Mouse (Mus musculus) bone marrow macrophage, adult 2 months (primary cell): ENCODE data around the gene Rfc5. TPM values are rescaled to one million over a fixed set of nuclear protein-coding genes. Genes with fewer than 3 reads are reported as not detected.

Experiments used
- H3K27ac ChIP-seq: 2 replicates; pipeline ENCODE4 v1.5.1; 2012; ENCODE audit warnings: low read depth, low read length; ENCODE audit not compliant: insufficient read depth
- H3K4me1 ChIP-seq: 2 replicates; pipeline ENCODE4 v1.6.1; 2012; ENCODE audit warnings: low read length; ENCODE audit not compliant: control insufficient read depth, insufficient read depth
- H3K4me3 ChIP-seq: 2 replicates; pipeline ENCODE4 v1.5.1; 2012; ENCODE audit warnings: mild to moderate bottlenecking, low read length, moderate library complexity; ENCODE audit not compliant: insufficient read depth
- CTCF ChIP-seq: IDR thresholded peaks from 2 replicates; pipeline ENCODE4 v1.5.1; 2012; ENCODE audit warnings: low read depth, mild to moderate bottlenecking, low read length, moderate library complexity
- POLR2A ChIP-seq: IDR thresholded peaks from 2 replicates; pipeline ENCODE4 v1.6.1; 2012; ENCODE audit warnings: mild to moderate bottlenecking, low read depth, low read length, borderline replicate concordance
- polyA plus RNA-seq: library from polyadenylated mRNA; stranded (reverse); fragments of >200 nt; gene quantifications from 2 replicates; pipeline ENCODE4 v1.2.4, GENCODE M21; 2012; ENCODE audit not compliant: missing spikeins, insufficient read depth, insufficient read length

Gene Rfc5
- polyA plus RNA-seq, 1 experiment, result 27.2 TPM

DNA sequence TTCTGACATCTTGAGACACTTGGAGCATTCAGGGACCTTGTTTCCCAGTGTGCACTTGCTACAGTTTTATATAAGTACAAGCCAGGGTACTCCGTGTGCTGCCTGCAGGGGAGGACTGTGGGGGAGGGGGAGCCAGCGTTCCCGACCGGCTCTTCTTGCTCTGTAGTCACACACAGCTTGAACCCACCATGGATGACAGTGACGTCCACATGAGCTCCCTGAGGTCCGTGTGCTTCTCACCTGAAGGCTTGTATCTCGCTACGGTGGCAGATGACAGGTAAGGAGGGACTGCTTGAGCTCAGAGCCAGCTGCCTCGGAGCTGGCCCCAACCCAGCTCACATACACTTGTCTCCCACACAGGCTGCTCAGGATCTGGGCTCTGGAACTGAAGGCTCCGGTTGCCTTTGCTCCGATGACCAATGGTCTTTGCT lies 12.5 kb downstream of the Rfc5 start:
- Histone ChIP-seq H3K4me3 (no peak overlapping the region), H3K4me1 (peaks cover 61% of the 10 kb centered on the region), H3K27ac (no peak overlapping the region)
- no peak for TF ChIP-seq CTCF
- no peak for TF ChIP-seq POLR2A

- H3K4me3 ChIP-seq, result no peak overlapping the region
- peaks cover 61% of the 10 kb centered on the region for H3K4me1 ChIP-seq
- TF ChIP-seq CTCF, result no peak
- TF ChIP-seq POLR2A, result no peak
- H3K27ac ChIP-seq, result peak overlapping the region; percentile 56
Measured at GRCm38 (mm10) chr5:117374372-117375049, 14.3 kb downstream of the Rfc5 start.

DNA sequence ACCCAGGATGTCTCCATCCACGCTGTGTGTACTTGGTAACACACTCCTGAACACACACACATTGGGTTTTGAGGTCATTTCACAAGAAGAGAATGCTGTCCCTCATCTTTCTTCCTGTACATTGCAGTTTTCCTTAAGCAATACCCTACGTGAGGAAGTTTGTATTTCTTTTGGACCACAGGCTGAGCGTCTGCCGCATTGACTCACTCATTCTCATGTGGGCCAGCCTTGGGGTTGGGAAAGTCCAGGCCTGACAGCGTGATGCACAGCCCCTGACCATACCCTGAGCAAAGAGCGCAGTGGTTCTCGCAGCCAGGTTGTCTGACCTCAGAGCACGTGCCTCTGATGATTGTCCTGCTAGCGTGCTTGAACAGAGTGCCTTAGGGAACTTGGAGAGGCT lies 15.4 kb downstream of the Rfc5 start:
- Histone ChIP-seq H3K4me3 (no peak overlapping the region), H3K4me1 (peaks cover 56% of the 10 kb centered on the region), H3K27ac (peak overlapping the region; percentile 41)
- TF ChIP-seq CTCF (no peak), POLR2A (no peak)

DNA sequence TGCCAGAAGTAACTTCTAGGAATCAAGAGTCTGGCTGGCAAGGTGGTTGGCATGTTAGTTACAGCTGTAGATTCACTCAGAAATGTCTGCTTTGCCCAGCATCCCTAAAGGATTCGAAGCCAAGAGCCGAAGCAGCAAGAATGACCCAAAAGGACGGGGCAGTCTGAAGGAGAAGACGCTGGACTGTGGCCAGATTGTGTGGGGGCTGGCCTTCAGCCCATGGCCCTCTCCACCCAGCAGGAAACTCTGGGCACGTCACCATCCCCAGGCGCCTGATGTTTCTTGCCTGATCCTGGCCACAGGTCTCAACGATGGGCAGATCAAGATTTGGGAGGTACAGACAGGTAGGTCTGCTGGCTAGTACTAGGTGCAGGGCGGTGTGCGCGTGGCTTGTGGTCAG lies 18.3 kb downstream of the Rfc5 start:
- no peak overlapping the region for H3K4me3 ChIP-seq
- H3K27ac ChIP-seq, result no peak overlapping the region
- peaks cover 36% of the 10 kb centered on the region for H3K4me1 ChIP-seq
- TF ChIP-seq CTCF (no peak), POLR2A (no peak)

DNA sequence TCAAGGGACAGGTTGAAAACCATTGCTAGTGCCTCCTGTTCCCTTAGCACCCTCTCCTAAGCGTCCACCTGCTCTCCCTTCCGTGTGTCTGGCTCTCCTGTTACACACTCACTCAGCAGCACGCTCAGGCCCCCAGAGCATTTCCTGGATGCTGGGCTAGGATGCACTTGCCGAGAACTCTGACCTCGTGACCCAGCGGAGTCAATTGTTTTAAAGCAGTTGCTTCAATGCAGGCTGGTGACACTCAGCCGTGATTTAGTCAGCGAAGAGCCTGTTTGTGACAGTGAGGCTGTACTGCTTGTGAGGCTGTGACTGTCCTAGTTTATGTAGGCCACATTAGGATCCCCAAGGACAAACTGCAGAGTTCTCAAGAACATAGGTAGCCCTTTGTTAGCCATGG lies 21.6 kb downstream of the Rfc5 start:
- no peak overlapping the region for H3K4me3 ChIP-seq
- no peak for TF ChIP-seq POLR2A
- TF ChIP-seq CTCF, result no peak
- peaks cover 17% of the 10 kb centered on the region for H3K4me1 ChIP-seq
- no peak overlapping the region for H3K27ac ChIP-seq

- peaks cover 27% of the 10 kb centered on the region for H3K4me1 ChIP-seq
- no peak overlapping the region for H3K4me3 ChIP-seq
- no peak overlapping the region for H3K27ac ChIP-seq
- TF ChIP-seq CTCF, result no peak
- no peak for TF ChIP-seq POLR2A
Measured at GRCm38 (mm10) chr5:117365904-117366561, 22.8 kb downstream of the Rfc5 start.

DNA sequence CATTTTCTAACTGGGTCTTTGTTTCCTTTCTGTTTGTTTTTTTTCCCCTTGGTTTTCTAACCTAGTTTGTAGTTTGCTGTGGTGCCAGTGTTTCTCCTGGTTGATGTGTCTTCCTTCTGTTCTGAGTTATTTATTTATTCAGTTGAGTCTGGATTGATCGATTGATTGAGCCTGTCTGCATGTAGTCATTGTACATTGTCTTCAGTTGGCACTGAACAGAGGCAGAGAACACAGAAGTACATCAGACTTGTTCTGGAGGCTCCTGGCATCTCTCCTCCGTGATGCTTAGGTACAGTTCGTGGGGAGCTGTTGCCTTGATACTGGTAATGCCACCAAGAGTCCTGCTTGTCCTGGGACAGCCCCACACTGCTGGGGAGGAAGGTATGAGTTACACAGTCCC lies 24.0 kb downstream of the Rfc5 start:
- TF ChIP-seq POLR2A (no peak), CTCF (no peak)
- peaks cover 36% of the 10 kb centered on the region for H3K4me1 ChIP-seq
- H3K4me3 ChIP-seq, result no peak overlapping the region
- H3K27ac ChIP-seq, result no peak overlapping the region

- Histone ChIP-seq H3K4me3 (no peak overlapping the region), H3K27ac (no peak overlapping the region), H3K4me1 (peaks cover 47% of the 10 kb centered on the region)
- no peak for TF ChIP-seq POLR2A
- TF ChIP-seq CTCF, result no peak
Measured at GRCm38 (mm10) chr5:117363066-117363782, 25.6 kb downstream of the Rfc5 start.

DNA sequence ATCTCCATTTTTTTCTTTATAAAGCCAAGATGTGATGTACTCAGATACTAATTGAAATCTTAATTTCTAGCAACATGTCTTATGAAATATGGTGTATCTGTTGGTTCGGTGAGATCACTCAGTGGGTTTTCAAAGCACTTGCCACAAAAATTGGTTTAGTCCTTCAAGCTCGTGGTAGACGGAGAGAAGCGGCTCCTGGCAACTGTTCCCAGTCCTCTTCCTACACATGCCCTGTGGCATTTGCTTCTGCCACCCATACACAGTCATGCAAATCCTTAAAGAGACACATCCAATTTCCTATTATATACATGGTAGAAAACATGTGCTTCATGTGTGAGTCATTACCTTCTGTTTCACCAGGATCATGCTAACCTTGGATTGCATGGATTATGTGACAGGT lies 27.3 kb downstream of the Rfc5 start:
- TF ChIP-seq POLR2A, result no peak
- no peak for TF ChIP-seq CTCF
- H3K27ac ChIP-seq, result peak overlapping the region; percentile 7
- no peak overlapping the region for H3K4me3 ChIP-seq
- H3K4me1 ChIP-seq, result peaks cover 47% of the 10 kb centered on the region
